Mouse (Mus musculus): Measurements from ENCODE around the gene Gpkow. TPM values are rescaled to one million over a fixed set of nuclear protein-coding genes. Genes with fewer than 3 reads are reported as not detected.
"Not testable (repeated sequence)": the region's sequence is repeated elsewhere in the genome, so short reads cannot be mapped to it uniquely, and the experiment has no call there.

Gene Gpkow
- total RNA-seq, 2 experiments from 2014 or later = 35.0 to 36.2 TPM

DNA sequence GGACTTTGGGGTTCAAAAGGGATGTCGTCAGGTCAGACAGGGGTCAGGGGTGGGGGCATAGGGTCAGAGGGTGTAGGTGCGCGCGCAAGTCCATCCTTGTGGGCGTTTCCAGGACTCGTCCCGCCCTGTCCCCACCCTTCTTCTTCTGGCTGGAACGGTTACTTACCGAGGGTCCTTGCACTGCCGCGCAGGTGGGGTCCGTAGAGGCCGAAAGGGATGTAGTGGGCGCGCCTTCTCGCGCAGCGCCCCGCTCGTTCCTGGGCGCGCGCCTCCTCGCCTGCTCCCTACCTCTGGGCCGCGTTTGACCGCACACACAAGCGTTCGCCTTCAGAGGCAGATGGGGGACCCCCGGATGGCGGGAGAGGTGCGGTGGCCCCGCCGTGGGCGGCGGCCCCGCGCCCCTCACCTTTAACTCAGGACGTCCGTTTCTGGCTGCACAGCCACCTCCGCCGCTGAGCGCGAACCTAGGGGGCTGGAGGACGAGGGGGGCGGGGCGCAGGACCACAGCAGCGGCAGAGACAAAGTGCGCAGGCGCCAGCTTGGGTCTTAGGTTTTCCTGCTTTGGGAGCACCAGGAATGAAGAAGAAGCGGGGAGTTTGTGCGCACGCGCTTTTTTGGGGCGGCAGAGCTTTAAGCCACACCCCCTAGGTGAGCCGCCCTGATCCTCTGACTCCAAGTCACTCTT, 53.6 kb downstream of the Gpkow start, which contains the start of gene Ccdc120:
Ccdc120 (minus strand) TSS at position 474 of the 685 bp plus-strand sequence.
- DNase-seq = peak; percentile 57 to 65

DNA sequence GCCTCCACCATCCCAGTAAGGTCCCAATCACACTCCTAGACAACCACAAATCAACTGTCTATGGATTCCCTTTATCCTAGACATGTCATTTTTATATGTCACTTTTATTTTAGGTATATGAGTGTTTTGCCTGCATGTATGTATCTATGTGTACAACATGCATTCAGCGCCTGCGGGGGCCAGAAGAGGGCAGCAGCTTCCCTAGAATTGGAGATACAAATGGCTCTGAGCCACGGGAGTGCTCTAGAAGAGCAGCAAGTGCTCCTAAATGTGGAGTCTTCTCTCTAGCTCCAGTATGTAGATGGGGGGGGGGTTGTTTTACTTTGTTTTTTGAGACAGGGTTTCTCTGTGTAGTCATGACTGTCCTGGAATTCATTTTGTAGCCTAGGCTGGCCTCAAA, 56.7 kb downstream of the Gpkow start:
- DNase-seq = not testable (repeated sequence)

Other genes with a start within 250 kb of the Gpkow start
- under 1 TPM in 1 of 2 experiments, not detected in 1; 0.23 TPM for gene Foxp3, start 123.5 kb upstream of the Gpkow start, total RNA-seq (2021)
- 10 to 100 TPM; 15.3 to 18.4 TPM for gene Ppp1r3f, start 122.8 kb upstream of the Gpkow start, total RNA-seq (2021)
- gene Ccdc22, start 91.6 kb upstream of the Gpkow start, total RNA-seq (2021) = 10 to 100 TPM; 23.7 to 26.3 TPM
- gene Cacna1f, start 90.0 kb upstream of the Gpkow start, total RNA-seq (2021) = not detected
- gene Syp, start 58.7 kb upstream of the Gpkow start, total RNA-seq (2021) = 1,000 to 10,000 TPM; 1,719 to 2,032 TPM
- gene Prickle3, start 39.9 kb upstream of the Gpkow start, total RNA-seq (2021) = under 1 TPM; 0.62 to 0.99 TPM
- 1 to 10 TPM; 5.1 to 5.7 TPM for gene Plp2, start 25.7 kb upstream of the Gpkow start, total RNA-seq (2021)
- under 1 TPM; 0.15 to 0.30 TPM for gene Magix, start 15.9 kb upstream of the Gpkow start, total RNA-seq (2021)
- 10 to 100 TPM; 56.6 to 65.1 TPM for gene Wdr45, start 17.2 kb downstream of the Gpkow start, total RNA-seq (2021)
- under 1 TPM in 1 of 2 experiments, not detected in 1; 0.61 TPM for gene Gm45208, start 25.1 kb downstream of the Gpkow start, total RNA-seq (2021)
- 100 to 1,000 TPM; 101 to 104 TPM for gene Praf2, start 31.3 kb downstream of the Gpkow start, total RNA-seq (2021)
- gene Ccdc120, start 53.8 kb downstream of the Gpkow start, total RNA-seq (2021) = 10 to 100 TPM; 14.3 to 16.0 TPM
- 10 to 100 TPM; 26.7 to 27.4 TPM for gene Tfe3, start 65.4 kb downstream of the Gpkow start, total RNA-seq (2021)
- gene Gripap1, start 92.6 kb downstream of the Gpkow start, total RNA-seq (2021) = 100 to 1,000 TPM in 1 of 2 experiments, 10 to 100 TPM in 1; 92.2 to 106 TPM
- 10 to 100 TPM in 1 of 2 experiments, 1 to 10 TPM in 1; 7.3 to 10.3 TPM for gene Kcnd1, start 125.2 kb downstream of the Gpkow start, total RNA-seq (2021)
- 10 to 100 TPM; 79.8 to 82.6 TPM for gene Otud5, start 144.2 kb downstream of the Gpkow start, total RNA-seq (2021)
- gene Pim2, start 181.1 kb downstream of the Gpkow start, total RNA-seq (2021) = 10 to 100 TPM; 57.8 to 58.6 TPM
- gene Slc35a2, start 186.9 kb downstream of the Gpkow start, total RNA-seq (2021) = 10 to 100 TPM; 39.9 to 40.9 TPM
- 10 to 100 TPM; 82.7 to 83.6 TPM for gene Pqbp1, start 202.1 kb downstream of the Gpkow start, total RNA-seq (2021)
- 10 to 100 TPM; 22.2 to 24.0 TPM for gene Timm17b, start 202.2 kb downstream of the Gpkow start, total RNA-seq (2021)
- not detected for gene Gm10491, start 210.7 kb downstream of the Gpkow start, total RNA-seq (2021)
- 1 to 10 TPM in 1 of 2 experiments, not detected in 1; 1.2 TPM for gene Gm10490, start 212.4 kb downstream of the Gpkow start, total RNA-seq (2021)
- 100 to 1,000 TPM; 365 to 412 TPM for gene Pcsk1n, start 222.7 kb downstream of the Gpkow start, total RNA-seq (2021)
- gene Eras, start 231.5 kb downstream of the Gpkow start, total RNA-seq (2021) = not detected

All from layer of hippocampus, postnatal 36 days (tissue).